Mouse (Mus musculus) midbrain, embryonic 14.5 days (tissue): ENCODE data around the gene Kcnj12. TPM values are rescaled to one million over a fixed set of nuclear protein-coding genes. Genes with fewer than 3 reads are reported as not detected.
A peak's percentile ranks its signal among the peaks of the same experiment; 100 is the strongest.

ENCODE experiments used
- ATAC-seq: fragments of 200-750 bp; cut with Nextera tagmentation; 2 replicates; pipeline ENCODE4 v1.8.0; 2017; ENCODE audit warnings: moderate number of reproducible peaks, moderate library complexity; ENCODE audit not compliant: low FRiP score, low TSS enrichment
- DNase-seq: peaks from one replicate; pipeline ENCODE4 v3.0.0-alpha.2; 2015
- H3K27ac ChIP-seq: fragments of 300-500 bp; sonication (generic); replicated peaks from 2 replicates; pipeline ENCODE4 v1.5.1; 2014; ENCODE audit warnings: mild to moderate bottlenecking, low read depth, low read length, moderate library complexity
- H3K27me3 ChIP-seq: fragments of 300-500 bp; sonication (generic); 2 replicates; pipeline ENCODE4 v1.6.1; 2014; ENCODE audit warnings: low read length, control low read depth, mixed read lengths; ENCODE audit not compliant: control insufficient read depth, insufficient read depth
- H3K36me3 ChIP-seq: fragments of 300-500 bp; sonication (generic); 2 replicates; pipeline ENCODE4 v1.6.1; 2014; ENCODE audit warnings: low read length, control low read depth; ENCODE audit not compliant: control insufficient read depth, insufficient read depth
- H3K4me1 ChIP-seq: fragments of 300-500 bp; sonication (generic); 2 replicates; pipeline ENCODE4 v1.6.1; 2014; ENCODE audit warnings: mild to moderate bottlenecking, antibody characterized with exemption, low read length, control low read depth; ENCODE audit not compliant: control insufficient read depth, insufficient read depth
- H3K4me2 ChIP-seq: fragments of 300-500 bp; sonication (generic); 2 replicates; pipeline ENCODE4 v1.6.1; 2014; ENCODE audit warnings: mild to moderate bottlenecking, low read length, moderate library complexity
- H3K4me3 ChIP-seq: fragments of 300-500 bp; sonication (generic); replicated peaks from 2 replicates; pipeline ENCODE4 v1.5.1; 2014; ENCODE audit warnings: low read depth, low read length
- H3K9ac ChIP-seq: fragments of 300-500 bp; sonication (generic); replicated peaks from 2 replicates; pipeline ENCODE4 v1.6.1; 2014; ENCODE audit warnings: mild to moderate bottlenecking, low read length, moderate library complexity
- H3K9me3 ChIP-seq: fragments of 300-500 bp; sonication (generic); 2 replicates; pipeline ENCODE4 v1.6.1; 2016; ENCODE audit warnings: low read length, control low read depth, mixed read lengths; ENCODE audit not compliant: control insufficient read depth
- WGBS: fragments of 180-500 bp; shearing (Covaris S2); extraction: QIAGEN DNeasy Blood & Tissue Kit; methylation state at CpG from one replicate; pipeline ENCODE4 v1.1.7; 2014; 5-methylcytosine and 5-hydroxymethylcytosine counted together
- polyA plus RNA-seq: library from polyadenylated mRNA; unstranded; fragments of >200 nt; fragmentation: Nextera tagmentation; extraction: Ambion mirVana; gene quantifications from 2 replicates; pipeline ENCODE4 v1.2.1, GENCODE M21; 2014

The Kcnj12 gene
- polyA plus RNA-seq, 1 experiment from 2014 or later, result 2.9 TPM

DNA sequence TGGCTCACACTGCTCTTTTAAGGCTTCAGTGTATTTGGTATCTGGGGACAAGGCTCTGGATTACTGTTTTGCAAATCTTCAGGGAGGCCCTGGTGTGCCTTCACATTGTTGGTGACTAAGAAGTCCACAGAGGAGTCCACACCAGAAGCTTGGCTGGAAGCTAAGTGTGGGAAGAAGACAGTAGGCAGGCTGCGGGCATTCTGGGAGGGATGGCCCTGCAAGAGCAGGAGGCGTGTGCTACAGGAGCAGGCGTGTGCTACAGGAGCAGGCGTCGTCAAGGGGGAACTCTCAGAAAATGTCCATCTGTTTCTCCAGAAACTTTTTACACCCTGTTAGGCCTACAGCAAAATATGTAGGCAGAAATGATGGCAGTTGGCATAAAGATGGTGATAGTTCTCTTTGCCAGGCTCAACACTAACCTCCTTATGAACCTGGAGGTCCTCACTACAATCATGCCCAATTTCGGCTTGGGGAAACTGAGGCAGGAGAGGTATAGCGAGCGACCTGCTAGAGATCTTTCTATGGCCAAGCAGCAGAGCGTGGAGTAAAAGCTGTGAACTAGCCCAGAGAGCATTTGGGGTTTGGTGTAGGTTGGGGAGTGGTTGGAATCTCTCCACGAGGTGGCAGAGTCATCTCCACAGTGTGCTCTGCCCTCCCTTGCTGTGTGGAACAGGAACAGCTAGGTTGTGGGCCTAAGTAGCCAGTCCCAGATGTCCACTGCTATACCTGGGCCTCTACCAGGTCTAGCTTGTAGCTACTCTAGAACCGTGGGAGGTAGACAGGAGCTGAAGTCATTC is 18.7 kb downstream of the Kcnj12 start:
- H3K4me2 ChIP-seq, result no peak overlapping the region
- H3K9ac ChIP-seq, result no peak overlapping the region
- H3K9me3 ChIP-seq, result no peaks in the 10 kb centered on the region
- no peak for DNase-seq
- no peaks in the 10 kb centered on the region for H3K27me3 ChIP-seq
- 82% methylated on average over 11 of the region's 11 CpGs for whole genome bisulfite sequencing
- ATAC-seq, result no peak
- H3K27ac ChIP-seq, result no peak overlapping the region
- no peaks in the 10 kb centered on the region for H3K36me3 ChIP-seq
- H3K4me1 ChIP-seq, result peaks cover 10% of the 10 kb centered on the region; the same call in 1 of the 2 replicates
- no peak overlapping the region for H3K4me3 ChIP-seq

- Histone ChIP-seq H3K4me3 (no peak overlapping the region), H3K27me3 (no peaks in the 10 kb centered on the region), H3K4me2 (peak overlapping the region; percentile 22), H3K9me3 (no peaks in the 10 kb centered on the region), H3K27ac (0 out of 2 replicates have a peak overlapping the region, but pooled peaks have one; percentile 50), H3K4me1 (peaks cover 10% of the 10 kb centered on the region; the same call in 1 of the 2 replicates), H3K36me3 (no peaks in the 10 kb centered on the region), H3K9ac (no peak overlapping the region; the same call in 1 of the 2 replicates)
- ATAC-seq, result no peak
- 34% methylated on average over 8 of the region's 8 CpGs for WGBS
- no peak for DNase-seq
Measured at GRCm38 (mm10) chr11:61042593-61042992, 20.2 kb downstream of the Kcnj12 start.

- Histone ChIP-seq H3K9me3 (no peaks in the 10 kb centered on the region), H3K27me3 (no peaks in the 10 kb centered on the region), H3K4me3 (no peak overlapping the region), H3K27ac (no peak overlapping the region), H3K9ac (no peak overlapping the region; the same call in 1 of the 2 replicates), H3K4me1 (peaks cover 10% of the 10 kb centered on the region; the same call in 1 of the 2 replicates), H3K36me3 (no peaks in the 10 kb centered on the region), H3K4me2 (peak overlapping the region; percentile 22)
- DNase-seq (peak; percentile 53), ATAC-seq (no peak)
- 74% methylated on average over 12 of the region's 12 CpGs for WGBS
Measured at GRCm38 (mm10) chr11:61043055-61043992, 21.0 kb downstream of the Kcnj12 start.

DNA sequence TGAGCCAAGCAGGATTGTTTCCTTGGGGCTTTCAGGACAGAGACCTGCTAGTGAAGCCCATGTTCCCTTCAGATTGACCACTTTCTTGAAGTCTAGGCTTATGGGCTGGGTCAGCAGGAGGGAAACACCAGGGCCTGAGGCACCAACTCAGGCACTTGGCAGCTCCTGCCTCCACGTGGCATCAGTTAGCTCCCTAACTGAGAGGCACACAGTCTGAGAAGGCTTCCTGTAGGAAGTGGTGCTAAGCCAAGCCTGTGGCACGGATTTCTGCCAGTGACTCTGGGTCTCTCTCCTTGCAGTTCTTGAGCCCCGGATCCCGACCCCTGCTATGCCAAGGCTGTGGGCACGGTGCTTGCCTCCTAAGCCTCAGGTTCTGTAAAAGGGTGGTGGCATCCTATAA is 22.4 kb downstream of the Kcnj12 start:
- WGBS, result 76% methylated on average over 5 of the region's 5 CpGs
- Histone ChIP-seq H3K36me3 (no peaks in the 10 kb centered on the region), H3K27me3 (no peaks in the 10 kb centered on the region), H3K9me3 (no peaks in the 10 kb centered on the region), H3K4me1 (peaks cover 10% of the 10 kb centered on the region; the same call in 1 of the 2 replicates), H3K9ac (no peak overlapping the region), H3K4me3 (no peak overlapping the region), H3K27ac (no peak overlapping the region), H3K4me2 (no peak overlapping the region)
- DNase-seq, result no peak
- ATAC-seq, result no peak

- Histone ChIP-seq H3K9ac (no peak overlapping the region), H3K36me3 (no peaks in the 10 kb centered on the region), H3K27ac (no peak overlapping the region), H3K4me2 (no peak overlapping the region), H3K9me3 (no peaks in the 10 kb centered on the region), H3K4me1 (peaks cover 10% of the 10 kb centered on the region; the same call in 1 of the 2 replicates), H3K4me3 (no peak overlapping the region), H3K27me3 (no peaks in the 10 kb centered on the region)
- ATAC-seq (no peak), DNase-seq (no peak)
- WGBS, result 83% methylated on average over 5 of the region's 5 CpGs
Measured at GRCm38 (mm10) chr11:61047441-61047840, 25.1 kb downstream of the Kcnj12 start.

DNA sequence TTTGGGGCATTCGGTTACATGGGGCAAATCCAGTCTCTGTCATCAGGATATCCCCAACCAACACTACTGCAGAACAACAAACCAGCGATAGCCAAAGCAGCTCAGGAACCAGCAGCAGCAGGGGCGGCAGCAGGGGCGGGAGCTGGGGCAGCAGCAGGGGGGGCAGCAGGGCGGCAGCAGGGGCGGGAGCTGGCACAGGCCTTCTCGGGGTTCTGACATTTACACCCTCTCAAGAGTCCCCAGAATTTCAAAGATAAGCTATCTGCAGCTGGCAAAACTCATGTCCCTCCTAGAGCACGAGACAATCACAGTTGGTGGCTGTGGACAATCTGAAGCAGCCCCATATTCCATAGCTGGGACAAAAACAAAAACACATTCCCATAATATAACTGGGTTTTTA is 28.8 kb downstream of the Kcnj12 start:
- Histone ChIP-seq H3K27ac (no peak overlapping the region), H3K36me3 (no peaks in the 10 kb centered on the region), H3K9ac (no peak overlapping the region), H3K27me3 (no peaks in the 10 kb centered on the region), H3K4me1 (no peaks in the 10 kb centered on the region), H3K4me2 (no peak overlapping the region), H3K4me3 (no peak overlapping the region), H3K9me3 (no peaks in the 10 kb centered on the region)
- ATAC-seq (no peak), DNase-seq (no peak)
- WGBS, result 48% methylated on average over 8 of the region's 8 CpGs

- H3K27ac ChIP-seq, result no peak overlapping the region
- H3K4me1 ChIP-seq, result no peaks in the 10 kb centered on the region
- H3K4me2 ChIP-seq, result no peak overlapping the region
- ATAC-seq (no peak), DNase-seq (no peak)
- H3K9me3 ChIP-seq, result no peaks in the 10 kb centered on the region
- 77% methylated on average over 5 of the region's 5 CpGs for WGBS
- no peak overlapping the region for H3K9ac ChIP-seq
- no peaks in the 10 kb centered on the region for H3K27me3 ChIP-seq
- H3K4me3 ChIP-seq, result no peak overlapping the region
- no peaks in the 10 kb centered on the region for H3K36me3 ChIP-seq
Measured at GRCm38 (mm10) chr11:61056871-61057270, 34.5 kb downstream of the Kcnj12 start.

GRCm38 (mm10) chr11:61059691-61060457 is 37.5 kb downstream of the Kcnj12 start:
- Histone ChIP-seq H3K4me3 (no peak overlapping the region), H3K9ac (no peak overlapping the region), H3K36me3 (no peaks in the 10 kb centered on the region), H3K4me1 (no peaks in the 10 kb centered on the region), H3K27ac (no peak overlapping the region), H3K4me2 (no peak overlapping the region), H3K27me3 (no peaks in the 10 kb centered on the region), H3K9me3 (no peaks in the 10 kb centered on the region)
- ATAC-seq, result no peak
- WGBS, result 67% methylated on average over 10 of the region's 10 CpGs
- peak; percentile 36 for DNase-seq
